Mouse (Mus musculus) lung, adult 18-20 months (tissue): Measurements from ENCODE around the gene Glod4.
"Not testable (repeated sequence)": the region's sequence is repeated elsewhere in the genome, so short reads cannot be mapped to it uniquely, and the experiment has no call there.

Source experiments
- DNase-seq, 2 experiments: peaks; one replicate each; pipeline ENCODE4 v3.0.0; 2022; ENCODE audit warnings: mixed read lengths in 2 of 2

Glod4 gene

DNA sequence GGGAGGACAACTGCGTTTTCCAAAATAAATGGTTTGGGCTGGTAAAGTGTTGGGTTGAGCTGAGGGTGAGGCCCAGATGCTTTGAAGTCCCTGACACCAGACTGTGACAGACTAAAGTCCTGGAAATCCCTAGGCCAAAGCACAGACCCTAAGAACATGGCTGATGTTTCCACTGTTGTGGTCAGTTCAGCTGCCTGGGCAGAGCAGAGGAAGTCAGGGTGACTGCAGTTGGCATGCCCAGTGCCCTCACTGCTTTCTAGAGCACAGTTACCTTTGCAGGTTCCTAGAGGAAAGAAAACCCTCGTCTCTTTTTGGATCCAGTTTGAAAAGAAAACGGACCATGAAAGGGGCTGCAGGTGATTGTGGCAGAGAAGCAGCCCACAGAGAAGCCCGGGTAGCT, 13.9 kb upstream of the Glod4 start:
- DNase-seq: no peak

DNA sequence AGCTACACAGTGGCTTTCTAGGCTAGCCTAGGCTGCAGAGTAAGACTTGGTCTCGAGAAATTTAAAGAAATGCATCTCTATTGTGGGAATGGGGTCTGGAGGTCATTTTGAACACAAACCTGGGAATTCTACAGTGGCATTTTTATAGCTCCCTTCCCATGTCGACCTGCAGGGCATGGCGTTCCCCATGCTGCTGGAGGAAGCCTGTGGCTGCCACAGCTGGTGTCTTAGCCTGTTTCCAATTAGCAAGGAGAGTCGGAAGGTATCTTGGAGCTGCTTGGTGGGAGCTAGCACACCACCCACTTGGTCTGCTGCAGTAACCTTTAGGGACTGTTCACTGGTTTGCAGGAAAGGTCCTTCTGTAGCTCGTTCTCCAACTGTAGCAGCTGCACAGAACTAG, 12.6 kb upstream of the Glod4 start:
- no peak for DNase-seq

DNA sequence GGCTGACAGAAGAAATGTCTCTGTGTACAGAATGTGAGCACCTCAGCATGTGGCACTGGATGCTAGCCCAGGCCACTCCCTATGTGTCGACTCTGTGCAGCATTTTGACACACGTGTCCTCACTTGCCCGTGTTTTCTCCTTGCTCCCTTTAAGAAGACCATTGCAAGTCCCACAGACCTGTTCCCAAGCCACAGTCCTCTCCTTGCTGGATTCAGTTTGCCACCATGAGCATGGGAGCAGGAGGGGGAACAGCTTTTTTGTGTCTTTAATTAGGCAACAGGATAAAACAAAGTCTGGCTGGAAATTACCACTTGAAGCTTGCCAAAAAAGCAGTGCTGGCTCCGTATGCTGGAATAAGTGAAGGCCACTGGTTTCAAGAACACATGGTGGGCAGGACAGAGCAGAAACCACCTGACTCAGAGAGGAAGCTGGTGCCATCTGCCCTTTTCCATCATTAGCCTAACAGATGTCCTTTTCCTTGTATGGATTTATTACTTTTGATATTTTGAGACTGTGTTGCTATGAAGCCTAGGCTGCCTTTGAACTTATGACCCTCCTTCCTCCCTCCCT, 12.0 kb upstream of the Glod4 start:
- DNase-seq: no peak

GRCm38 (mm10) chr11:76253918-76254264, 10.4 kb upstream of the Glod4 start:
- DNase-seq: no peak

DNA sequence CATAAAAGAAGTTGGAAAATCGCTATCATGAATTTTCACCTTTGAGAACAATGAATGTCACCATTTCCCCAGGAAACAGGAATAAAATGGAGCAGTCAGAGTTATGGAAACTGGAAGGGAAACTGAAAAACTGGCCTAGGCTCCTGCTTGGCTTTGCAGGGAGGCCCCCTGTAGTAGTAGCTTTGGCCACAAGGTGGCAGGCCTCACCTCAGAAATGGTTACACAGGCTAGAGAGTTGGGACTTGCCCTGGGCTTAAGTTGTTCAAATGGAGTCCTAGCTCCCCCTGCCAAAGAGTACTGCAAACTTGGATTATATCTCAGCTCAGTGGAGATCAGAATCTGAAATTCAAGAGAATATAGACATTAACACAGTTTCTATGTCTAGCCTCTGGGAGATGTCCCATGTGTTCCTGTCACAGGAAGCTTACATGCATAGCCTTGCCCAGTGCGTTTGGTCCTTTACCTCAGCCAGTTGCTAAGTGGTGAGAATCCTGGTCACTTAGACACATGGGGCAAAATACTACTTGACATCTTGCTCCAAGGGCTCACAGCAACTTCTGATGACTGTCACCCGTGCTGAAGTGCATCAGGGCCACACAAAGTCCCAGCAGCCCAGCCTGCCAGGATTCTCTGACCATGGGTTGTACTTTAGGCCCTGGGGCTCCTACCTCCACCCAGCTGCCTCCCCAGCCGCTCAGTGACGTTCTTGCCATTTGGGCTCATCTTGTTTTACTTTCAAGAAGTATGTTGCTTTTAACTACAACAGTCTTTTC, 9.8 kb upstream of the Glod4 start:
- peak; percentile 80 to 86 for DNase-seq

DNA sequence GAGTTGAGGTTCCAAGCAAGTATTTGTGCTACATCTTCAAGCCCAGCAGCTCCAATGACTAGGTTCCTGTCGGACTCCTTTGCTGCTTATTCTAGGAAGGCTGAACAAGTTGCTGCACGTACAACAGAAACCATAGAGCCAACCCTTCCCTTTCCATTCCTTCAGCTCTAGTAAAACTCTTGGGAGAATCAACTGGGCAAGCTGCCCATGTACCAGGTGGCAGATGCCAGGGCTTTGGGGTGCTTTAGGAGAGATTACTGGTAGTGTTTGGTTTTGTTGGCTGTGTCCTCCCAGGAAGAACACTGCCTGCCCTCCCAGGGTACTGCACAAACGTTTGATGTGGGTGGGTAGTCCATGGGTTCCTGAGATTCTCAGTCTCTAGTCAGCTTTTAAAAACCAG, 8.5 kb upstream of the Glod4 start:
- no peak for DNase-seq

GRCm38 (mm10) chr11:76247239-76247638, 3.7 kb upstream of the Glod4 start:
- DNase-seq: no peak

GRCm38 (mm10) chr11:76246439-76246838, 2.9 kb upstream of the Glod4 start:
- DNase-seq: no peak

GRCm38 (mm10) chr11:76243811-76244546, 454 bp upstream of the Glod4 start:
- no peak for DNase-seq

GRCm38 (mm10) chr11:76239750-76240149, 3.8 kb downstream of the Glod4 start:
- no peak for DNase-seq

- no peak for DNase-seq
These were observed 7.4 kb downstream of the Glod4 start for GRCm38 (mm10) chr11:76236136-76236535.

- no peak for DNase-seq
These were observed 18.5 kb downstream of the Glod4 start for GRCm38 (mm10) chr11:76225051-76225450.

DNA sequence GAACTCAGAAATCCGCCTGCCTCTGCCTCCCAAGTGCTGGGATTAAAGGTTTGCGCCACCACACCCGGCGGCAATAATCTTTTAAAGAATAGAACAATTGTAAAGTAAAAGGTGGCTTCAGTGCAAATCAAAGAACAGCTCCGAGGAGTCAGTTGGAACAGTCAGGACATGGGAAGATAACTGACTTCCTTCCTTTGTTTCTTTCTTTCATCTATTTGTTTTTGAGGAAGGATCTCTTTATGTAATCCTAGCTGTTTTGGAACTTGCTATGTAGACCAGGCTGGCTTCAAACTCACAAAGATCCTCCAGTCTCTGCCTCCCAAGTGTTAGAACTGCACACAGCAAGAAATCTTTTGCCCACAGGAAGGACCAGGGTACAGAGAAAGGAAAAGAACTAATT, 18.9 kb downstream of the Glod4 start:
- DNase-seq: no peak

- peak; percentile 97 to 98 for DNase-seq
These were observed 26.1 kb downstream of the Glod4 start, which contains the start of the genes Dbil5 and Gemin4 for GRCm38 (mm10) chr11:76217390-76217800. Gene Dbil5, plus strand, starts transcription at chr11:76217608. Gene Gemin4, minus strand, starts transcription at chr11:76217664.

- DNase-seq: peak; percentile 82 to 90
These were observed 26.7 kb downstream of the Glod4 start for GRCm38 (mm10) chr11:76216681-76217389.

DNA sequence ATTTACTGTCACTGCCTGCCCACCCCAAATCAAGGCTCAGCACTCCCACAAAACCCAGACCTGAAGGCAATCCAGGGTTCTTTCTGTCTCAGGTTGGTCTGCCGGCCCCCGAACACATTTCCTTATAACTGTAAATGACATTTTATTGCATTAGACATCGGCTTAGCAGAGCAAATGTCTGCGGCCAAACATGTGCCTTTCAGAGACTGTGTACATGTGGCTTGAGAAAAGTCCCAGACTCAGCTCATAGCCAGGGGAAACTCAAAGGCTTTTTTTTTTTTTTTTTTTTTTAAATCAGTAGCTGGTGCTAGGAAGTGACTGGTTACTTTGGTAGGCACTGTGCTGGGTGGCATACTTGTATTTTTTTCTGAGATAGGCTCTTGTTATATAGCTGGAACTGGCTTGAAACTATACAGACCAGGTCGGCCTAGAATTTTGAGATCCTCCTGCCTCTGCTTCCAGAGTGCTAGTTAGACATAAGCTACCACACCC, 27.4 kb downstream of the Glod4 start:
- DNase-seq: no peak

DNA sequence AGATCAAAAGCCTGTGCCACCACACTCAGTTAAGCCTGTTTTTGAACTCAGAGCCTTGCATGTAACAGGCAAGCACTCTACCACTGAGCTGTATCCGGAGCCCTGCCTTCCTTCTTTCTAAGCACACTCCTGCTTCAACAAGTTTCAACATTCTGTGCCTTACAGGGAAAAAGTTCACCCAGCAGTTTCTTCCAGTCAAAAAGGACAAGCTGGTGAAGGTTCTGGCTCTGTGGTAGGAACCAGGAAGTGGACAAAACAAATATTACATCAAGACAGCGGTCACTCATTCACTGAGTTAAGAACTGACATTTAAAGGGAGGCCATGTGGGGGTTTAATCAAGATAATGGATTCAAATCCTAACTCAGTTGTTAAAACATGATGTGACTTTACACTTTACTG, 28.5 kb downstream of the Glod4 start:
- DNase-seq: peak in 1 of 2 experiments; percentile 51

- no peak for DNase-seq
These were observed 29.7 kb downstream of the Glod4 start for GRCm38 (mm10) chr11:76213841-76214240.

- not testable (repeated sequence) for DNase-seq
These were observed 31.9 kb downstream of the Glod4 start for GRCm38 (mm10) chr11:76211595-76211994.

DNA sequence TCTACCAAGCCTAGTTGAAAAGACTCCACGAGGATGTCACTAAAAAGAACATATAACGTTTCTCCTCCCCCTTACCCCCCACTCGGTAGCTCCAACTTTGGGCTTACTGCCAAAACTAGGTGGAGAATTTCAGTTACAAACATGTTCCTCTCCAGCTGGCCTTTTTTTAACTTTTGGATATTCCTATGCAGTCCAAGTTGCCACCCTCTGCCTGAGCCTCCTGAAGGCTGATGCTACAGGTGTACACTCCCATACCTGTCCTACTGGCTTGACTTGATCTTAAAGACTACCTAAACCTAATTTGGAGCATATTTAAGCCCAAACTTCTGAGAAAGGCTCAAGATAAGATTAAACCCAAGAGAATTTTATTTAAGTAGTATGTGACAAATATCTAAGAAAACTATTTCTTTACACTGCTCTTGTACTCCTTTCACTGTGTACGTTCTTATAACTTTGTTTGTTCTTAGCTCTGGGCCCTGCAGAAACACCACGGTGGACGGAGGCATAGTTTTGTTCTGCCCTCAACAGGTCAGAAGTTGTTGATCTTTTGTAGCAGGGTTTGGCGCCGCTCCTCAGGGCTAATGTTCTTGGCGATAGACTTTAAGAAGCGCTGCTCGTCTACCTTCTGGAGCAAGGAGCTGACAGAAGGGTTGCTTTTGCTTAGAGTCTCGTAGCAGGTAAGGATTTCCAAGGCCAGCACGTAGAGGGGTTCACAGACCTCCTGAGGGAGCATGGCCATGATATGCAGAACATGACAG, 33.1 kb downstream of the Glod4 start:
- DNase-seq: peak; percentile 41 to 50

DNA sequence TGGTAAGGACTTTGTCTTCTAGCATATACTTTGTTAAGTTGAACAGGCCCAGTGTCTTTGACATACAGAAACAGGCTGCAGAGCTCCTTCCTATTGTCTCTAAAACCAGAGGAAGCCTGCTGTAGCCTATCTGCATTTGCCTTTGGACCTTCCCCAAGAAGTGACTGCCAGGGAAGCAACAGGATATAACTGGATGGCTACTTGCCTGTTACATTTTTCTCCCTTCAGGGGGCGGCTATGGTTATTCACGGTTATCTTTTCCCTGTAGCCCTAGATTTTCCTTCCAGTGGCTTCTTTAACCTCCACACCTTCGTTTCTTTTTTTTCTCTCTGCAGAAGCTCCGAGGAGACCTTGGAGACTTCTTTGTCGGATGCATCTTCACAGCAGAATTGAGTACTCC, 36.7 kb downstream of the Glod4 start:
- DNase-seq: no peak
